Mouse (Mus musculus): ENCODE data around the gene Mex3d. TPM values are rescaled to one million over a fixed set of nuclear protein-coding genes. Genes with fewer than 3 reads are reported as not detected.

Mex3d gene
- polyA plus RNA-seq, 1 experiment from 2014 or later, result 4.7 TPM

- DNase-seq (ENCODE audit: low spot score), result no peak
These were observed 55.6 kb downstream of the Mex3d start for GRCm38 (mm10) chr10:80331636-80332524.

GRCm38 (mm10) chr10:80330888-80331287 lies 56.6 kb downstream of the Mex3d start:
- no peak for DNase-seq (ENCODE audit: low spot score)

Small RNA genes within 50 kb of the gene (microRNA-seq; reads per million reads assigned to microRNA genes)
- gene Gm22721 (ENCODE audit: borderline number of aligned reads), result not detected

Other genes starting within 250 kb of the Mex3d start
- gene Atp5d, start 249.0 kb downstream of the Mex3d start, polyA plus RNA-seq (2015; fragmentation: Nextera tagmentation; extraction: Ambion mirVana), result 588 TPM in 2 replicates
- gene Cbarp, start 246.8 kb downstream of the Mex3d start, polyA plus RNA-seq (2015; fragmentation: Nextera tagmentation; extraction: Ambion mirVana), result 3.5 and 4.3 TPM in 2 replicates
- gene Midn, start 239.4 kb downstream of the Mex3d start, polyA plus RNA-seq (2015; fragmentation: Nextera tagmentation; extraction: Ambion mirVana), result 13.1 and 18.8 TPM in 2 replicates
- gene Cirbp, start 221.7 kb downstream of the Mex3d start, polyA plus RNA-seq (2015; fragmentation: Nextera tagmentation; extraction: Ambion mirVana), result 226 and 376 TPM in 2 replicates
- gene 1600002K03Rik, start 214.7 kb downstream of the Mex3d start, polyA plus RNA-seq (2015; fragmentation: Nextera tagmentation; extraction: Ambion mirVana), result 15.3 and 15.4 TPM in 2 replicates
- gene Efna2, start 208.2 kb downstream of the Mex3d start, polyA plus RNA-seq (2015; fragmentation: Nextera tagmentation; extraction: Ambion mirVana), result 1.2 and 1.6 TPM in 2 replicates
- 70.8 and 72.4 TPM in 2 replicates for gene Mum1, start 161.2 kb downstream of the Mex3d start, polyA plus RNA-seq (2015; fragmentation: Nextera tagmentation; extraction: Ambion mirVana)
- 319 and 339 TPM in 2 replicates for gene Ndufs7, start 138.5 kb downstream of the Mex3d start, polyA plus RNA-seq (2015; fragmentation: Nextera tagmentation; extraction: Ambion mirVana)
- gene Gamt, start 126.6 kb downstream of the Mex3d start, polyA plus RNA-seq (2015; fragmentation: Nextera tagmentation; extraction: Ambion mirVana), result 5.5 and 5.9 TPM in 2 replicates
- 48.9 and 56.1 TPM in 2 replicates for gene Dazap1, start 126.2 kb downstream of the Mex3d start, polyA plus RNA-seq (2015; fragmentation: Nextera tagmentation; extraction: Ambion mirVana)
- 1,158 and 1,206 TPM in 2 replicates for gene Rps15, start 95.2 kb downstream of the Mex3d start, polyA plus RNA-seq (2015; fragmentation: Nextera tagmentation; extraction: Ambion mirVana)
- gene Apc2, start 91.7 kb downstream of the Mex3d start, polyA plus RNA-seq (2015; fragmentation: Nextera tagmentation; extraction: Ambion mirVana), result 0.10 and 0.24 TPM in 2 replicates
- 72.7 and 81.1 TPM in 2 replicates for gene 2310011J03Rik, start 67.1 kb downstream of the Mex3d start, polyA plus RNA-seq (2015; fragmentation: Nextera tagmentation; extraction: Ambion mirVana)
- 4.4 and 4.6 TPM in 2 replicates for gene Pcsk4, start 58.2 kb downstream of the Mex3d start, polyA plus RNA-seq (2015; fragmentation: Nextera tagmentation; extraction: Ambion mirVana)
- 0.26 and 0.30 TPM in 2 replicates for gene Reep6, start 57.7 kb downstream of the Mex3d start, polyA plus RNA-seq (2015; fragmentation: Nextera tagmentation; extraction: Ambion mirVana)
- 1.0 and 1.1 TPM in 2 replicates for gene Adamtsl5, start 39.2 kb downstream of the Mex3d start, polyA plus RNA-seq (2015; fragmentation: Nextera tagmentation; extraction: Ambion mirVana)
- 0.17 and 0.21 TPM in 2 replicates for gene Plk5, start 31.2 kb downstream of the Mex3d start, polyA plus RNA-seq (2015; fragmentation: Nextera tagmentation; extraction: Ambion mirVana)
- 151 and 166 TPM in 2 replicates for gene Mbd3, start 11.9 kb upstream of the Mex3d start, polyA plus RNA-seq (2015; fragmentation: Nextera tagmentation; extraction: Ambion mirVana)
- gene Uqcr11, start 19.2 kb upstream of the Mex3d start, polyA plus RNA-seq (2015; fragmentation: Nextera tagmentation; extraction: Ambion mirVana), result 635 and 689 TPM in 2 replicates
- 89.7 and 96.8 TPM in 2 replicates for gene Tcf3, start 46.0 kb upstream of the Mex3d start, polyA plus RNA-seq (2015; fragmentation: Nextera tagmentation; extraction: Ambion mirVana)
- not detected in 2 replicates for gene Onecut3, start 107.2 kb upstream of the Mex3d start, polyA plus RNA-seq (2015; fragmentation: Nextera tagmentation; extraction: Ambion mirVana)
- not detected in 2 replicates for gene Atp8b3, start 151.5 kb upstream of the Mex3d start, polyA plus RNA-seq (2015; fragmentation: Nextera tagmentation; extraction: Ambion mirVana)
- gene Rexo1, start 173.9 kb upstream of the Mex3d start, polyA plus RNA-seq (2015; fragmentation: Nextera tagmentation; extraction: Ambion mirVana), result 24.1 and 25.5 TPM in 2 replicates
- gene Klf16, start 189.7 kb upstream of the Mex3d start, polyA plus RNA-seq (2015; fragmentation: Nextera tagmentation; extraction: Ambion mirVana), result 7.7 and 9.5 TPM in 2 replicates
- 103 and 118 TPM in 2 replicates for gene Abhd17a, start 202.7 kb upstream of the Mex3d start, polyA plus RNA-seq (2015; fragmentation: Nextera tagmentation; extraction: Ambion mirVana)
- 50.4 and 52.9 TPM in 2 replicates for gene Scamp4, start 215.2 kb upstream of the Mex3d start, polyA plus RNA-seq (2015; fragmentation: Nextera tagmentation; extraction: Ambion mirVana)
- gene Adat3, start 215.2 kb upstream of the Mex3d start, polyA plus RNA-seq (2015; fragmentation: Nextera tagmentation; extraction: Ambion mirVana), result 6.9 and 10.2 TPM in 2 replicates
- gene Gm49322, start 218.4 kb upstream of the Mex3d start, polyA plus RNA-seq (2015; fragmentation: Nextera tagmentation; extraction: Ambion mirVana), result 2.8 and 4.2 TPM in 2 replicates
- 153 and 160 TPM in 2 replicates for gene Csnk1g2, start 235.2 kb upstream of the Mex3d start, polyA plus RNA-seq (2015; fragmentation: Nextera tagmentation; extraction: Ambion mirVana)